Mouse (Mus musculus) intestine, postnatal 0 days (tissue): Measurements from ENCODE around the gene Dspp. TPM values are rescaled to one million over a fixed set of nuclear protein-coding genes. Genes with fewer than 3 reads are reported as not detected.

Experiments used
- ATAC-seq: fragments of 200-750 bp; cut with Nextera tagmentation; 2 replicates; pipeline ENCODE4 v1.8.0; 2017; ENCODE audit warnings: mild to moderate bottlenecking, moderate TSS enrichment, moderate library complexity
- H3K27ac ChIP-seq: fragments of 300-500 bp; sonication (generic); 2 replicates; pipeline ENCODE4 v1.5.1; 2014; ENCODE audit warnings: mild to moderate bottlenecking, low read depth, low read length, moderate library complexity
- H3K27me3 ChIP-seq: fragments of 300-500 bp; sonication (generic); replicated peaks from 2 replicates; pipeline ENCODE4 v1.6.1; 2014; ENCODE audit warnings: low read length, mixed read lengths; ENCODE audit not compliant: control insufficient read depth, insufficient read depth
- H3K36me3 ChIP-seq: fragments of 300-500 bp; sonication (generic); 2 replicates; pipeline ENCODE4 v1.6.1; 2014; ENCODE audit warnings: mild to moderate bottlenecking, moderate library complexity; ENCODE audit not compliant: control insufficient read depth, insufficient read depth
- H3K4me1 ChIP-seq: fragments of 300-500 bp; sonication (generic); replicated peaks from 2 replicates; pipeline ENCODE4 v1.6.1; 2014; ENCODE audit warnings: antibody characterized with exemption, low read length, mixed read lengths; ENCODE audit not compliant: control insufficient read depth, insufficient read depth
- H3K4me2 ChIP-seq: fragments of 300-500 bp; sonication (generic); replicated peaks from 2 replicates; pipeline ENCODE4 v1.6.1; 2014; ENCODE audit warnings: low read depth, mild to moderate bottlenecking, moderate library complexity
- H3K4me3 ChIP-seq: fragments of 300-500 bp; sonication (generic); 2 replicates; pipeline ENCODE4 v1.5.1; 2014; ENCODE audit warnings: low read depth, low read length
- H3K9ac ChIP-seq: fragments of 300-500 bp; sonication (generic); 2 replicates; pipeline ENCODE4 v1.6.1; 2014; ENCODE audit warnings: mild to moderate bottlenecking, low read depth, low read length
- H3K9me3 ChIP-seq: fragments of 300-500 bp; sonication (generic); 2 replicates; pipeline ENCODE4 v1.6.1; 2016; ENCODE audit warnings: mixed run types; ENCODE audit not compliant: control insufficient read depth
- CTCF ChIP-seq: sonication (generic); IDR thresholded peaks from 2 replicates; pipeline ENCODE4 v1.5.1; 2016; ENCODE audit warnings: low read depth, mild to moderate bottlenecking, control low read depth, antibody characterized with exemption, moderate library complexity
- WGBS: fragments of 180-500 bp; shearing (Covaris S2); extraction: QIAGEN DNeasy Blood & Tissue Kit; methylation state at CpG from one replicate; pipeline ENCODE4 v1.1.7; 2014; 5-methylcytosine and 5-hydroxymethylcytosine counted together
- polyA plus RNA-seq: library from polyadenylated mRNA; unstranded; fragments of >200 nt; fragmentation: Nextera tagmentation; extraction: Ambion mirVana; gene quantifications from 2 replicates; pipeline ENCODE4 v1.2.1, GENCODE M21; 2015

The Dspp gene
- polyA plus RNA-seq, 1 experiment from 2014 or later: not detected

GRCm38 (mm10) chr5:104173094-104173493 is 2.6 kb downstream of the Dspp start:
- Histone ChIP-seq H3K9ac (no peak overlapping the region), H3K27me3 (no peaks in the 10 kb centered on the region), H3K4me1 (no peaks in the 10 kb centered on the region), H3K9me3 (no peaks in the 10 kb centered on the region), H3K36me3 (no peaks in the 10 kb centered on the region), H3K4me2 (no peak overlapping the region), H3K27ac (no peak overlapping the region), H3K4me3 (no peak overlapping the region)
- no peak for TF ChIP-seq CTCF
- ATAC-seq: no peak
- whole genome bisulfite sequencing: 62% methylated on average over 6 of the region's 6 CpGs

GRCm38 (mm10) chr5:104183743-104184142 is 13.2 kb downstream of the Dspp start:
- Histone ChIP-seq H3K4me3 (no peak overlapping the region), H3K9me3 (peaks cover 7% of the 10 kb centered on the region; the same call in 1 of the 2 replicates), H3K27ac (no peak overlapping the region), H3K4me2 (no peak overlapping the region), H3K27me3 (no peaks in the 10 kb centered on the region), H3K9ac (no peak overlapping the region), H3K36me3 (no peaks in the 10 kb centered on the region), H3K4me1 (no peaks in the 10 kb centered on the region)
- 81% methylated on average over 1 of the region's 1 CpGs for WGBS
- TF ChIP-seq CTCF: no peak
- ATAC-seq: no peak

- Histone ChIP-seq H3K9me3 (no peaks in the 10 kb centered on the region), H3K4me2 (no peak overlapping the region), H3K9ac (no peak overlapping the region), H3K4me3 (no peak overlapping the region), H3K27ac (0 out of 2 replicates have a peak overlapping the region, but pooled peaks have one; percentile 35), H3K4me1 (no peaks in the 10 kb centered on the region), H3K36me3 (no peaks in the 10 kb centered on the region), H3K27me3 (no peaks in the 10 kb centered on the region)
- TF ChIP-seq CTCF: no peak
- ATAC-seq: peak; percentile 81
- 59% methylated on average over 3 of the region's 3 CpGs for WGBS
These were observed 16.8 kb downstream of the Dspp start for GRCm38 (mm10) chr5:104187281-104187680.

GRCm38 (mm10) chr5:104195086-104195485 is 24.6 kb downstream of the Dspp start:
- no peak for ATAC-seq
- H3K27me3 ChIP-seq: no peaks in the 10 kb centered on the region
- H3K27ac ChIP-seq: no peak overlapping the region
- H3K9me3 ChIP-seq: no peaks in the 10 kb centered on the region
- TF ChIP-seq CTCF: no peak
- H3K4me2 ChIP-seq: no peak overlapping the region
- H3K36me3 ChIP-seq: no peaks in the 10 kb centered on the region
- no peak overlapping the region for H3K4me3 ChIP-seq
- no peak overlapping the region for H3K9ac ChIP-seq
- H3K4me1 ChIP-seq: no peaks in the 10 kb centered on the region
- 97% methylated on average over 1 of the region's 1 CpGs for WGBS

- no peaks in the 10 kb centered on the region for H3K36me3 ChIP-seq
- H3K4me3 ChIP-seq: no peak overlapping the region
- no peak overlapping the region for H3K9ac ChIP-seq
- H3K4me2 ChIP-seq: no peak overlapping the region
- no peak overlapping the region for H3K27ac ChIP-seq
- no peak for ATAC-seq
- no peaks in the 10 kb centered on the region for H3K9me3 ChIP-seq
- no peaks in the 10 kb centered on the region for H3K27me3 ChIP-seq
- 78% methylated on average over 12 of the region's 12 CpGs for WGBS
- TF ChIP-seq CTCF: no peak
- H3K4me1 ChIP-seq: no peaks in the 10 kb centered on the region
These were observed 30.8 kb downstream of the Dspp start for GRCm38 (mm10) chr5:104201153-104201950.

- no peak for ATAC-seq
- H3K27me3 ChIP-seq: no peaks in the 10 kb centered on the region
- H3K9ac ChIP-seq: no peak within 1 kb of the TSS
- TF ChIP-seq CTCF: no peak
- H3K9me3 ChIP-seq: no peaks in the 10 kb centered on the region
- H3K4me2 ChIP-seq: no peak within 1 kb of the TSS
- H3K4me3 ChIP-seq: no peak within 1 kb of the TSS
- WGBS: 67% methylated on average over 5 of the region's 5 CpGs
- no peak within 1 kb of the TSS for H3K27ac ChIP-seq
- no peaks in the 10 kb centered on the region for H3K4me1 ChIP-seq
- H3K36me3 ChIP-seq: no peaks in the 10 kb centered on the region
These were observed 31.8 kb downstream of the Dspp start, which contains the start of gene Dmp1 for GRCm38 (mm10) chr5:104202351-104202750. Gene Dmp1, plus strand, starts transcription at chr5:104202613.
